Mouse (Mus musculus): ENCODE data around the gene Rpl36a. TPM values are rescaled to one million over a fixed set of nuclear protein-coding genes. Genes with fewer than 3 reads are reported as not detected.

Rpl36a gene
- polyA plus RNA-seq, 1 experiment: 451 TPM

- Histone ChIP-seq H3K27me3 (ENCODE audit: control insufficient read depth, insufficient read depth, low read length) (no peaks in the 10 kb centered on the region), H3K4me3 (replicated peaks; ENCODE audit: insufficient read depth, low read depth, low read length) (peak overlapping the region; percentile 98), H3K4me1 (ENCODE audit: control insufficient read depth, insufficient read depth, low read length) (0 out of 2 replicates have a peak, but pooled peaks cover 2% of the 10 kb centered on the region), H3K27ac (ENCODE audit: insufficient read depth, low read length) (peak overlapping the region; percentile 91)
- no peak for TF ChIP-seq POLR2A (IDR thresholded peaks at IDR 0.05; ENCODE audit: borderline replicate concordance, insufficient read depth, low read length)
- no peak for TF ChIP-seq CTCF (IDR thresholded peaks at IDR 0.05; ENCODE audit: borderline replicate concordance, insufficient read depth, low read depth, low read length)
- 3% methylated on average over 38 of the region's 43 CpGs for WGBS
- DNase-seq: no peak
These were observed 16.1 kb downstream of the Rpl36a start for GRCm38 (mm10) chrX:134601380-134602120.

GRCm38 (mm10) chrX:134609472-134609871 is 24.0 kb downstream of the Rpl36a start:
- TF ChIP-seq CTCF (IDR thresholded peaks at IDR 0.05; ENCODE audit: borderline replicate concordance, insufficient read depth, low read depth, low read length) (peak; percentile 24; the same call in 1 of the 2 replicates), POLR2A (IDR thresholded peaks at IDR 0.05; ENCODE audit: borderline replicate concordance, insufficient read depth, low read length) (no peak)
- DNase-seq: peak; percentile 26 to 48
- Histone ChIP-seq H3K27ac (ENCODE audit: insufficient read depth, low read length) (no peak overlapping the region), H3K4me1 (ENCODE audit: control insufficient read depth, insufficient read depth, low read length) (no peaks in the 10 kb centered on the region; the same call in 1 of the 2 replicates), H3K27me3 (ENCODE audit: control insufficient read depth, insufficient read depth, low read length) (no peaks in the 10 kb centered on the region), H3K4me3 (replicated peaks; ENCODE audit: insufficient read depth, low read depth, low read length) (no peak overlapping the region)
- 6% methylated on average over 4 of the region's 4 CpGs for WGBS

- no peak overlapping the region for H3K27ac ChIP-seq (ENCODE audit: insufficient read depth, low read length)
- whole genome bisulfite sequencing: 88% methylated on average over 4 of the region's 4 CpGs
These were observed 25.5 kb downstream of the Rpl36a start for GRCm38 (mm10) chrX:134610984-134611383.

GRCm38 (mm10) chrX:134612285-134612959 is 27.0 kb downstream of the Rpl36a start:
- H3K27me3 ChIP-seq (ENCODE audit: control insufficient read depth, insufficient read depth, low read length): no peaks in the 10 kb centered on the region
- H3K4me1 ChIP-seq (ENCODE audit: control insufficient read depth, insufficient read depth, low read length): no peaks in the 10 kb centered on the region; the same call in 1 of the 2 replicates
- WGBS: 7% methylated on average over 14 of the region's 15 CpGs
- H3K27ac ChIP-seq (ENCODE audit: insufficient read depth, low read length): peak overlapping the region; percentile 4; the same call in 1 of the 2 replicates
- peak; percentile 26 to 50 for DNase-seq
- H3K4me3 ChIP-seq (replicated peaks; ENCODE audit: insufficient read depth, low read depth, low read length): peak overlapping the region; percentile 69
- TF ChIP-seq CTCF (IDR thresholded peaks at IDR 0.05; ENCODE audit: borderline replicate concordance, insufficient read depth, low read depth, low read length): no peak
- TF ChIP-seq POLR2A (IDR thresholded peaks at IDR 0.05; ENCODE audit: borderline replicate concordance, insufficient read depth, low read length): no peak

More at GRCm38 (mm10) chrX:134610984-134611383, 25.5 kb downstream of the Rpl36a start:
- DNase-seq: no peak
- no peak for TF ChIP-seq POLR2A (IDR thresholded peaks at IDR 0.05; ENCODE audit: borderline replicate concordance, insufficient read depth, low read length)
- TF ChIP-seq CTCF (IDR thresholded peaks at IDR 0.05; ENCODE audit: borderline replicate concordance, insufficient read depth, low read depth, low read length): no peak
- Histone ChIP-seq H3K4me3 (replicated peaks; ENCODE audit: insufficient read depth, low read depth, low read length) (no peak overlapping the region), H3K27me3 (ENCODE audit: control insufficient read depth, insufficient read depth, low read length) (no peaks in the 10 kb centered on the region), H3K4me1 (ENCODE audit: control insufficient read depth, insufficient read depth, low read length) (no peaks in the 10 kb centered on the region; the same call in 1 of the 2 replicates)

- TF ChIP-seq CTCF (IDR thresholded peaks at IDR 0.05; ENCODE audit: borderline replicate concordance, insufficient read depth, low read depth, low read length) (no peak), POLR2A (IDR thresholded peaks at IDR 0.05; ENCODE audit: borderline replicate concordance, insufficient read depth, low read length) (no peak)
- Histone ChIP-seq H3K27ac (ENCODE audit: insufficient read depth, low read length) (no peak overlapping the region), H3K4me1 (ENCODE audit: control insufficient read depth, insufficient read depth, low read length) (no peaks in the 10 kb centered on the region; the same call in 1 of the 2 replicates), H3K4me3 (replicated peaks; ENCODE audit: insufficient read depth, low read depth, low read length) (no peak overlapping the region), H3K27me3 (ENCODE audit: control insufficient read depth, insufficient read depth, low read length) (no peaks in the 10 kb centered on the region)
- DNase-seq: no peak
- 81% methylated on average over 2 of the region's 2 CpGs for WGBS
These were observed 28.9 kb downstream of the Rpl36a start for GRCm38 (mm10) chrX:134614306-134614705.

GRCm38 (mm10) chrX:134619695-134620094 is 34.2 kb downstream of the Rpl36a start:
- Histone ChIP-seq H3K27ac (ENCODE audit: insufficient read depth, low read length) (no peak overlapping the region), H3K4me3 (replicated peaks; ENCODE audit: insufficient read depth, low read depth, low read length) (no peak overlapping the region), H3K27me3 (ENCODE audit: control insufficient read depth, insufficient read depth, low read length) (no peaks in the 10 kb centered on the region), H3K4me1 (ENCODE audit: control insufficient read depth, insufficient read depth, low read length) (no peaks in the 10 kb centered on the region)
- DNase-seq: no peak
- TF ChIP-seq CTCF (IDR thresholded peaks at IDR 0.05; ENCODE audit: borderline replicate concordance, insufficient read depth, low read depth, low read length): no peak
- TF ChIP-seq POLR2A (IDR thresholded peaks at IDR 0.05; ENCODE audit: borderline replicate concordance, insufficient read depth, low read length): no peak
- WGBS: 53% methylated on average over 9 of the region's 9 CpGs

- no peak overlapping the region for H3K27ac ChIP-seq (ENCODE audit: insufficient read depth, low read length)
- 35% methylated on average over 8 of the region's 8 CpGs for WGBS
- no peak overlapping the region for H3K4me3 ChIP-seq (replicated peaks; ENCODE audit: insufficient read depth, low read depth, low read length)
- no peak for TF ChIP-seq POLR2A (IDR thresholded peaks at IDR 0.05; ENCODE audit: borderline replicate concordance, insufficient read depth, low read length)
- TF ChIP-seq CTCF (IDR thresholded peaks at IDR 0.05; ENCODE audit: borderline replicate concordance, insufficient read depth, low read depth, low read length): no peak
- no peaks in the 10 kb centered on the region for H3K27me3 ChIP-seq (ENCODE audit: control insufficient read depth, insufficient read depth, low read length)
- no peaks in the 10 kb centered on the region for H3K4me1 ChIP-seq (ENCODE audit: control insufficient read depth, insufficient read depth, low read length)
- DNase-seq: no peak
These were observed 34.9 kb downstream of the Rpl36a start for GRCm38 (mm10) chrX:134620254-134620865.
